Mouse (Mus musculus) MEL (cell line): ENCODE measurements around the gene Ift81. TPM values are rescaled to one million over a fixed set of nuclear protein-coding genes. Genes with fewer than 3 reads are reported as not detected.

Source experiments
- DNase-seq: peaks from one replicate; pipeline ENCODE4 v3.0.0; 2011; ENCODE audit warnings: low read depth, low spot score
- H3K27ac ChIP-seq: 2 replicates; pipeline ENCODE4 v1.5.1; 2012; ENCODE audit warnings: low read depth, mild to moderate bottlenecking, control low read depth, low read length, moderate library complexity; ENCODE audit not compliant: control insufficient read depth
- H3K27me3 ChIP-seq, 2 experiments: fragments of 150-350 bp in 1 of 2; sonication (generic) in 1 of 2; 2 replicates each; pipeline ENCODE4 v1.6.1; 2012; ENCODE audit warnings: low read length in 2 of 2, mild to moderate bottlenecking in 2 of 2, improper control_type of control experiment in 1 of 2, moderate library complexity in 1 of 2; ENCODE audit not compliant: insufficient read depth in 2 of 2, control insufficient read depth in 1 of 2
- H3K36me3 ChIP-seq, 2 experiments: 2 replicates each; pipeline ENCODE4 v1.6.1; 2012 to 2014; ENCODE audit warnings: low read length in 2 of 2, improper control_type of control experiment in 1 of 2, inconsistent platforms in 1 of 2, mild to moderate bottlenecking in 1 of 2; ENCODE audit not compliant: insufficient read depth in 2 of 2, control insufficient read depth in 1 of 2
- H3K4me1 ChIP-seq, 2 experiments: fragments of 150-350 bp in 1 of 2; sonication (generic) in 1 of 2; 2 replicates each; pipeline ENCODE4 v1.6.1; 2012; ENCODE audit warnings: low read length in 2 of 2, improper control_type of control experiment in 1 of 2, mild to moderate bottlenecking in 1 of 2; ENCODE audit not compliant: insufficient read depth in 2 of 2, control insufficient read depth in 1 of 2
- H3K4me3 ChIP-seq, 2 experiments: fragments of 150-350 bp in 1 of 2; sonication (generic) in 1 of 2; 2 replicates each; pipeline ENCODE4 v1.5.1; 2012; ENCODE audit warnings: low read depth in 2 of 2, low read length in 2 of 2, mild to moderate bottlenecking in 2 of 2, moderate library complexity in 2 of 2, control low read depth in 1 of 2, improper control_type of control experiment in 1 of 2; ENCODE audit not compliant: control insufficient read depth in 1 of 2, insufficient read depth in 1 of 2
- H3K79me2 ChIP-seq: 2 replicates; pipeline ENCODE4 v1.6.1; 2012; ENCODE audit warnings: mild to moderate bottlenecking, low read length, moderate library complexity; ENCODE audit not compliant: control insufficient read depth, poor library complexity, insufficient read depth
- H3K9ac ChIP-seq: 2 replicates; pipeline ENCODE4 v1.6.1; 2012; ENCODE audit warnings: low read depth, mild to moderate bottlenecking, control low read depth, low read length, moderate library complexity; ENCODE audit not compliant: control insufficient read depth, poor library complexity, severe bottlenecking
- H3K9me3 ChIP-seq: fragments of 150-350 bp; sonication (generic); replicated peaks from 2 replicates; pipeline ENCODE4 v1.6.1; 2012; ENCODE audit warnings: mild to moderate bottlenecking, low read length, improper control_type of control experiment, moderate library complexity; ENCODE audit not compliant: insufficient read depth
- BHLHE40 ChIP-seq: IDR thresholded peaks from 2 replicates; pipeline ENCODE4 v1.6.1; 2012; ENCODE audit warnings: low read depth, mild to moderate bottlenecking, inconsistent platforms, low read length, improper control_type of control experiment, borderline replicate concordance
- CHD1 ChIP-seq: IDR thresholded peaks from 2 replicates; pipeline ENCODE4 v1.6.1; 2012; ENCODE audit warnings: low read depth, mild to moderate bottlenecking, inconsistent platforms, low read length, improper control_type of control experiment
- CTCF ChIP-seq, 3 experiments: IDR thresholded peaks in 2 of 3; conservative IDR thresholded peaks in 1 of 3; 2 replicates each; pipeline ENCODE4 v1.5.1; 2011 to 2012; ENCODE audit warnings: low read length in 3 of 3, low read depth in 2 of 3, mild to moderate bottlenecking in 2 of 3, improper control_type of control experiment in 1 of 3, inconsistent platforms in 1 of 3, mixed read lengths in 1 of 3, moderate library complexity in 1 of 3; ENCODE audit not compliant: control insufficient read depth in 1 of 3, insufficient read depth in 1 of 3, poor library complexity in 1 of 3, severe bottlenecking in 1 of 3
- E2F4 ChIP-seq: IDR thresholded peaks from 2 replicates; pipeline ENCODE4 v1.6.1; 2011; ENCODE audit warnings: low read depth, low read length, improper control_type of control experiment, borderline replicate concordance
- ELF1 ChIP-seq: IDR thresholded peaks from 2 replicates; pipeline ENCODE4 v1.6.1; 2014; ENCODE audit warnings: low read depth, mild to moderate bottlenecking, inconsistent platforms, low read length, improper control_type of control experiment, moderate library complexity
- EP300 ChIP-seq, 2 experiments: IDR thresholded peaks; 2 replicates each; pipeline ENCODE4 v1.6.1; 2011; ENCODE audit warnings: improper control_type of control experiment in 2 of 2, low read length in 2 of 2, low read depth in 1 of 2, mild to moderate bottlenecking in 1 of 2
- ETS1 ChIP-seq: IDR thresholded peaks from 2 replicates; pipeline ENCODE4 v1.6.1; 2012; ENCODE audit warnings: low read depth, mild to moderate bottlenecking, inconsistent platforms, low read length, improper control_type of control experiment, moderate library complexity
- GATA1 ChIP-seq: IDR thresholded peaks from 2 replicates; pipeline ENCODE4 v1.6.1; 2011; ENCODE audit warnings: low read depth, low read length, improper control_type of control experiment
- MAFK ChIP-seq: IDR thresholded peaks from 2 replicates; pipeline ENCODE4 v1.6.1; 2011; ENCODE audit warnings: low read depth, mild to moderate bottlenecking, low read length, improper control_type of control experiment, borderline replicate concordance
- MAX ChIP-seq: IDR thresholded peaks from 2 replicates; pipeline ENCODE4 v1.6.1; 2011; ENCODE audit warnings: low read length, improper control_type of control experiment
- MEF2A ChIP-seq: IDR thresholded peaks from 2 replicates; pipeline ENCODE4 v1.6.1; 2014; ENCODE audit warnings: low read depth, mild to moderate bottlenecking, inconsistent platforms, low read length, improper control_type of control experiment; ENCODE audit not compliant: poor library complexity, insufficient replicate concordance, severe bottlenecking; ENCODE audit errors: extremely low read depth
- MXI1 ChIP-seq: IDR thresholded peaks from 2 replicates; pipeline ENCODE4 v1.6.1; 2011; ENCODE audit warnings: mild to moderate bottlenecking, low read depth, low read length, improper control_type of control experiment
- MYB ChIP-seq: IDR thresholded peaks from 2 replicates; pipeline ENCODE4 v1.6.1; 2011; ENCODE audit warnings: mild to moderate bottlenecking, low read depth, low read length, improper control_type of control experiment
- NELFE ChIP-seq: IDR thresholded peaks from 2 replicates; pipeline ENCODE4 v1.6.1; 2011; ENCODE audit warnings: low read depth, low read length, improper control_type of control experiment
- NRF1 ChIP-seq: IDR thresholded peaks from 2 replicates; pipeline ENCODE4 v1.6.1; 2014; ENCODE audit warnings: low read depth, mild to moderate bottlenecking, inconsistent platforms, low read length, improper control_type of control experiment, moderate library complexity; ENCODE audit not compliant: poor library complexity, insufficient read depth, severe bottlenecking
- POLR2A ChIP-seq, 2 experiments: IDR thresholded peaks; 2 replicates each; pipeline ENCODE4 v1.6.1; 2011 to 2012; ENCODE audit warnings: low read length in 2 of 2, mild to moderate bottlenecking in 2 of 2, control low read depth in 1 of 2, improper control_type of control experiment in 1 of 2, low read depth in 1 of 2, moderate library complexity in 1 of 2; ENCODE audit not compliant: control insufficient read depth in 1 of 2, insufficient read depth in 1 of 2, poor library complexity in 1 of 2
- POLR2AphosphoS2 ChIP-seq: IDR thresholded peaks from 2 replicates; pipeline ENCODE4 v1.6.1; 2011; ENCODE audit warnings: low read length, improper control_type of control experiment
- POLR2AphosphoS5 ChIP-seq: IDR thresholded peaks from 2 replicates; pipeline ENCODE4 v1.6.1; 2012; ENCODE audit warnings: low read depth, borderline replicate concordance, mild to moderate bottlenecking, inconsistent platforms, low read length, moderate library complexity, mixed read lengths
- RAD21 ChIP-seq: IDR thresholded peaks from 2 replicates; pipeline ENCODE4 v1.6.1; 2011; ENCODE audit warnings: mild to moderate bottlenecking, low read depth, low read length, improper control_type of control experiment
- RCOR1 ChIP-seq: IDR thresholded peaks from 2 replicates; pipeline ENCODE4 v1.6.1; 2012; ENCODE audit warnings: low read depth, mild to moderate bottlenecking, inconsistent platforms, low read length, improper control_type of control experiment
- TAL1 ChIP-seq: IDR thresholded peaks from 2 replicates; pipeline ENCODE4 v1.6.1; 2012; ENCODE audit warnings: mild to moderate bottlenecking, inconsistent platforms, low read length, moderate library complexity, mixed read lengths
- TBP ChIP-seq: IDR thresholded peaks from 2 replicates; pipeline ENCODE4 v1.8.0; 2011; ENCODE audit warnings: low read depth, low read length, improper control_type of control experiment
- TCF12 ChIP-seq: IDR thresholded peaks from 2 replicates; pipeline ENCODE4 v1.6.1; 2014; ENCODE audit warnings: low read depth, mild to moderate bottlenecking, inconsistent platforms, low read length, improper control_type of control experiment, moderate library complexity
- UBTF ChIP-seq: IDR thresholded peaks from 2 replicates; pipeline ENCODE4 v1.6.1; 2012; ENCODE audit warnings: low read depth, mild to moderate bottlenecking, inconsistent platforms, low read length, improper control_type of control experiment, moderate library complexity, borderline replicate concordance; ENCODE audit not compliant: insufficient read depth
- USF1 ChIP-seq: IDR thresholded peaks from 2 replicates; pipeline ENCODE4 v1.6.1; 2014; ENCODE audit warnings: low read depth, mild to moderate bottlenecking, inconsistent platforms, low read length, improper control_type of control experiment, moderate library complexity
- USF2 ChIP-seq, 2 experiments: IDR thresholded peaks; 2 replicates each; pipeline ENCODE4 v1.6.1; 2011 to 2012; ENCODE audit warnings: improper control_type of control experiment in 2 of 2, low read length in 2 of 2, borderline replicate concordance in 1 of 2, inconsistent platforms in 1 of 2, low read depth in 1 of 2, mild to moderate bottlenecking in 1 of 2; ENCODE audit not compliant: insufficient read depth in 1 of 2
- ZC3H11A ChIP-seq: IDR thresholded peaks from 2 replicates; pipeline ENCODE4 v1.6.1; 2012; ENCODE audit warnings: low read depth, mild to moderate bottlenecking, inconsistent platforms, low read length, improper control_type of control experiment
- ZMIZ1 ChIP-seq: IDR thresholded peaks from 2 replicates; pipeline ENCODE4 v1.6.1; 2012; ENCODE audit warnings: low read depth, mild to moderate bottlenecking, inconsistent platforms, low read length, improper control_type of control experiment, moderate library complexity
- polyA plus RNA-seq, 2 experiments: library from polyadenylated mRNA; stranded (reverse) in 1 of 2; unstranded in 1 of 2; fragments of >175 nt in 1 of 2; fragments of >200 nt in 1 of 2; gene quantifications; 2 replicates each; pipeline versions ENCODE4 v1.2.1 to v1.2.4; 2012; ENCODE audit warnings: low replicate concordance in 2 of 2, low read depth in 1 of 2; ENCODE audit not compliant: insufficient read length in 2 of 2, insufficient read depth in 1 of 2, missing spikeins in 1 of 2
- total RNA-seq: library from RNA; depleted of rRNA; stranded (reverse); fragments of 300-350 nt; gene quantifications from 2 replicates; pipeline ENCODE4 v1.2.3, GENCODE M21; 2012

Ift81 gene
- total and polyA plus RNA-seq, 3 experiments, result 1.5 to 1.9 TPM; not detected in 1

DNA sequence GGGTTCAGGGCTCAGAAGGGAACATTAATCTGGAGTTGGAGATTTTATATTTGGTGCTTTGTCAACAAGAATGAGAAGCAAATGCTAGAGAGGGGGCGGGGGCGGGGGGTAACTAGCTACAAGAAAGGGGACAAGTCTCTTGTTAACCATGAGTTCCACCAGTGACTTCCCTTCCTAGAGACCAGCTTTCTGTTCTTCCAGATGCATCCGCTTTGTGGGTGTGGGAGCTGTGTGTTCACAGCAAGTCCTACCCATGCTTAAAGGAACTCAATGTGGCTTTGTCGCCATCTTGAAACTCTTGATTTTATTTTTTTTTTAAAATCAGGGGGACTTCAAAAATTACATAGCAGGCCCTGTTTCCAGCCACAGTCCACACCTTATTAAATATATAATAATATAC is 25.2 kb upstream of the Ift81 start:
- peaks cover 0 to 13% of the 10 kb centered on the region in 2 experiments; a peak in 2 of 4 replicates for H3K36me3 ChIP-seq
- no peaks in the 10 kb centered on the region for H3K79me2 ChIP-seq
- no peak for DNase-seq
- no peaks in the 10 kb centered on the region for H3K9me3 ChIP-seq
- H3K4me3 ChIP-seq, result no peak overlapping the region
- H3K27ac ChIP-seq, result no peak overlapping the region
- H3K27me3 ChIP-seq, result no peaks in the 10 kb centered on the region
- peaks cover 15 to 24% of the 10 kb centered on the region in 2 experiments for H3K4me1 ChIP-seq
- H3K9ac ChIP-seq, result no peak overlapping the region
- TF ChIP-seq MAFK (no peak), MEF2A (no peak), TCF12 (no peak)

DNA sequence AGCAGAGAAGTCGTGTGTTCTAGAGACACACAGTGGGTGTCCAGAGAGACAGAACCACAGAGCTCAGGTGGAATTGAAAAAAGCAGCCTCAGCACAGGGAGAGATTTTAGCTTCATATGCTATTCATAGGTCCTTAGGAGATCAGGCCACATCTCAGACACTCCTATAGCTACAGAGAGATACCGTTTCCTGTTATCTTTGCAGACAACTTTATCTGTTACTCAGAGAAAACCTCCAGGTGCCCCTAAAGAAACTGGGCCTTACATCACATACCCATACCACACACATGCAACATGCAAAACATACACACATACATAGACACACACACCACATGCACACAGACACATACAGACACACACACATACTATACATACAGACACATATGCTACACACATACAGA is 24.0 kb upstream of the Ift81 start:
- Histone ChIP-seq H3K4me3 (no peak overlapping the region), H3K27me3 (no peaks in the 10 kb centered on the region)
- DNase-seq, result no peak
- TF ChIP-seq ETS1 (peak; percentile 45), GATA1 (peak; percentile 66), CTCF (IDR thresholded peaks at IDR 0.05 in 2 of 3, conservative IDR thresholded peaks at IDR 0.05 in 1 of 3; ENCODE audit: control insufficient read depth in 1 of 3, insufficient read depth in 1 of 3, low read depth in 2 of 3, low read length in 3 of 3, poor library complexity in 1 of 3, severe bottlenecking in 1 of 3) (no peak), POLR2AphosphoS5 (no peak), MYB (no peak), TBP (no peak), USF1 (peak; percentile 20; the same call in 1 of the 2 replicates), TAL1 (no peak), MEF2A (no peak), ZC3H11A (no peak), POLR2AphosphoS2 (no peak), CHD1 (no peak), MAX (no peak), EP300 (IDR thresholded peaks at IDR 0.05; ENCODE audit: low read depth in 1 of 2, low read length in 2 of 2) (peak in 1 of 2 experiments; percentile 30; a peak in 1 of 4 replicates), MAFK (no peak), USF2 (IDR thresholded peaks at IDR 0.05; ENCODE audit: borderline replicate concordance in 1 of 2, insufficient read depth in 1 of 2, low read depth in 1 of 2, low read length in 2 of 2) (no peak), MXI1 (no peak), RCOR1 (no peak), ELF1 (no peak), ZMIZ1 (no peak), NRF1 (no peak), POLR2A (IDR thresholded peaks at IDR 0.05; ENCODE audit: control insufficient read depth in 1 of 2, insufficient read depth in 1 of 2, low read depth in 1 of 2, low read length in 2 of 2, poor library complexity in 1 of 2) (no peak), TCF12 (peak; percentile 55; the same call in 1 of the 2 replicates), NELFE (no peak), RAD21 (no peak), E2F4 (no peak), UBTF (no peak), BHLHE40 (peak; percentile 10; the same call in 1 of the 2 replicates)
- TF ChIP-seq, all 39 proteins: peak for 6
- Histone ChIP-seq H3K4me1 (peaks cover 14 to 19% of the 10 kb centered on the region in 2 experiments), H3K9me3 (no peaks in the 10 kb centered on the region), H3K79me2 (no peaks in the 10 kb centered on the region), H3K27ac (0 out of 2 replicates have a peak overlapping the region, but pooled peaks have one; percentile 11), H3K36me3 (peaks cover 0 to 12% of the 10 kb centered on the region in 2 experiments; a peak in 2 of 4 replicates), H3K9ac (no peak overlapping the region)
